Mouse (Mus musculus): Measurements from ENCODE around the gene Akap8. TPM values are rescaled to one million over a fixed set of nuclear protein-coding genes. Genes with fewer than 3 reads are reported as not detected.
A peak's percentile ranks its signal among the peaks of the same experiment; 100 is the strongest.

The Akap8 gene
- 100 to 1,000 TPM in 1 of 2 experiments, 10 to 100 TPM in 1; 89.0 to 107 TPM for total RNA-seq (2021)

GRCm38 (mm10) chr17:32320597-32321389 is at the start of gene Akap8:
TSS of gene Akap8 (minus strand) at chr17:32321238.
- DNase-seq, result peak; percentile 98

GRCm38 (mm10) chr17:32368991-32369578 is 48.0 kb upstream of the Akap8 start:
- no peak for DNase-seq

- DNase-seq, result no peak
Observed at GRCm38 (mm10) chr17:32367706-32368105, 46.7 kb upstream of the Akap8 start.

GRCm38 (mm10) chr17:32365296-32365695 is 44.3 kb upstream of the Akap8 start:
- DNase-seq, result no peak

- DNase-seq, result no peak
Observed at GRCm38 (mm10) chr17:32364850-32365249, 43.8 kb upstream of the Akap8 start.

- DNase-seq, result peak; percentile 86 to 87
Observed at GRCm38 (mm10) chr17:32364331-32364730, 43.3 kb upstream of the Akap8 start.

- no peak for DNase-seq
Observed at GRCm38 (mm10) chr17:32363821-32364301, 42.8 kb upstream of the Akap8 start.

- no peak for DNase-seq
Observed at GRCm38 (mm10) chr17:32362686-32363085, 41.6 kb upstream of the Akap8 start.

- DNase-seq, result no peak
Observed at GRCm38 (mm10) chr17:32359928-32360327, 38.9 kb upstream of the Akap8 start.

- DNase-seq, result no peak
Observed at GRCm38 (mm10) chr17:32358943-32359340, 37.9 kb upstream of the Akap8 start.

- no peak for DNase-seq
Observed at GRCm38 (mm10) chr17:32358192-32358942, 37.3 kb upstream of the Akap8 start.

- no peak for DNase-seq
Observed at GRCm38 (mm10) chr17:32356766-32357760, 36.0 kb upstream of the Akap8 start.

- no peak for DNase-seq
Observed at GRCm38 (mm10) chr17:32356281-32356680, 35.2 kb upstream of the Akap8 start.

- DNase-seq, result no peak
Observed at GRCm38 (mm10) chr17:32355031-32355430, 34.0 kb upstream of the Akap8 start.

GRCm38 (mm10) chr17:32354211-32354610 is 33.2 kb upstream of the Akap8 start:
- no peak for DNase-seq

GRCm38 (mm10) chr17:32353696-32354095 is 32.7 kb upstream of the Akap8 start:
- peak; percentile 69 to 76 for DNase-seq

- DNase-seq, result no peak
Observed at GRCm38 (mm10) chr17:32351726-32352125, 30.7 kb upstream of the Akap8 start.

GRCm38 (mm10) chr17:32351269-32351668 is 30.2 kb upstream of the Akap8 start:
- DNase-seq, result no peak

GRCm38 (mm10) chr17:32350382-32350983 is 29.4 kb upstream of the Akap8 start, which contains the start of gene Akap8l:
TSS of gene Akap8l (minus strand) at chr17:32350607.
- peak; percentile 97 to 98 for DNase-seq

GRCm38 (mm10) chr17:32349851-32350381 is 28.9 kb upstream of the Akap8 start:
- no peak for DNase-seq
